Mouse (Mus musculus) midbrain, embryonic 14.5 days (tissue): Measurements from ENCODE around the gene Atxn1. TPM values are rescaled to one million over a fixed set of nuclear protein-coding genes. Genes with fewer than 3 reads are reported as not detected.

Experiments
- ATAC-seq: fragments of 200-750 bp; cut with Nextera tagmentation; 2 replicates; pipeline ENCODE4 v1.8.0; 2017; ENCODE audit warnings: moderate number of reproducible peaks, moderate library complexity; ENCODE audit not compliant: low FRiP score, low TSS enrichment
- DNase-seq: peaks from one replicate; pipeline ENCODE4 v3.0.0-alpha.2; 2015
- H3K27ac ChIP-seq: fragments of 300-500 bp; sonication (generic); replicated peaks from 2 replicates; pipeline ENCODE4 v1.5.1; 2014; ENCODE audit warnings: mild to moderate bottlenecking, low read depth, low read length, moderate library complexity
- H3K27me3 ChIP-seq: fragments of 300-500 bp; sonication (generic); 2 replicates; pipeline ENCODE4 v1.6.1; 2014; ENCODE audit warnings: low read length, control low read depth, mixed read lengths; ENCODE audit not compliant: control insufficient read depth, insufficient read depth
- H3K36me3 ChIP-seq: fragments of 300-500 bp; sonication (generic); 2 replicates; pipeline ENCODE4 v1.6.1; 2014; ENCODE audit warnings: low read length, control low read depth; ENCODE audit not compliant: control insufficient read depth, insufficient read depth
- H3K4me1 ChIP-seq: fragments of 300-500 bp; sonication (generic); 2 replicates; pipeline ENCODE4 v1.6.1; 2014; ENCODE audit warnings: mild to moderate bottlenecking, antibody characterized with exemption, low read length, control low read depth; ENCODE audit not compliant: control insufficient read depth, insufficient read depth
- H3K4me2 ChIP-seq: fragments of 300-500 bp; sonication (generic); 2 replicates; pipeline ENCODE4 v1.6.1; 2014; ENCODE audit warnings: mild to moderate bottlenecking, low read length, moderate library complexity
- H3K4me3 ChIP-seq: fragments of 300-500 bp; sonication (generic); replicated peaks from 2 replicates; pipeline ENCODE4 v1.5.1; 2014; ENCODE audit warnings: low read depth, low read length
- H3K9ac ChIP-seq: fragments of 300-500 bp; sonication (generic); replicated peaks from 2 replicates; pipeline ENCODE4 v1.6.1; 2014; ENCODE audit warnings: mild to moderate bottlenecking, low read length, moderate library complexity
- H3K9me3 ChIP-seq: fragments of 300-500 bp; sonication (generic); 2 replicates; pipeline ENCODE4 v1.6.1; 2016; ENCODE audit warnings: low read length, control low read depth, mixed read lengths; ENCODE audit not compliant: control insufficient read depth
- WGBS: fragments of 180-500 bp; shearing (Covaris S2); extraction: QIAGEN DNeasy Blood & Tissue Kit; methylation state at CpG from one replicate; pipeline ENCODE4 v1.1.7; 2014; 5-methylcytosine and 5-hydroxymethylcytosine counted together
- polyA plus RNA-seq: library from polyadenylated mRNA; unstranded; fragments of >200 nt; fragmentation: Nextera tagmentation; extraction: Ambion mirVana; gene quantifications from 2 replicates; pipeline ENCODE4 v1.2.1, GENCODE M21; 2014

Atxn1 gene
- polyA plus RNA-seq, 1 experiment from 2014 or later, result 7.3 TPM

DNA sequence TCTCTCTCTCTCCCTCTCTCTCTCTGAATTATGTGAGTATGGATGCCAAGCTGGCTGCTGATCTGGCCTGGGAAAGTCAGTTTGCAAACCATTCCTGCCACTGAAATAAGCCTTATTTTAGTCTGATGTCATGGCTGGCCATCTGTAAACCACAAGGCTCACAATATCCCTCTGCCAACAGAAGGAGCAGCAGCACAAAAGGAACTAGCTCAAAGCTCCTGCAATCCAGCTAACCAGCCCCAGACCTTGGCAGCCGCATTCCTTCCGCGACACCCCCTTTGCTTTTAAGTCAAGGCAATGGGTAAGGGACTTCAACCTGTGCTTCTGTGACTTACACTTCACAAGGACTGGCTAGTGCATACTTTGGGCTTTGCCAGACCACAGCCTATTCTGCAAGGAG, 48.9 kb downstream of the Atxn1 start:
- DNase-seq, result no peak
- no peak overlapping the region for H3K4me3 ChIP-seq
- H3K4me1 ChIP-seq, result no peaks in the 10 kb centered on the region
- H3K36me3 ChIP-seq, result no peaks in the 10 kb centered on the region
- WGBS, result 97% methylated on average over 3 of the region's 3 CpGs
- H3K9ac ChIP-seq, result no peak overlapping the region
- H3K4me2 ChIP-seq, result no peak overlapping the region
- no peaks in the 10 kb centered on the region for H3K9me3 ChIP-seq
- no peaks in the 10 kb centered on the region for H3K27me3 ChIP-seq
- ATAC-seq, result no peak
- no peak overlapping the region for H3K27ac ChIP-seq

DNA sequence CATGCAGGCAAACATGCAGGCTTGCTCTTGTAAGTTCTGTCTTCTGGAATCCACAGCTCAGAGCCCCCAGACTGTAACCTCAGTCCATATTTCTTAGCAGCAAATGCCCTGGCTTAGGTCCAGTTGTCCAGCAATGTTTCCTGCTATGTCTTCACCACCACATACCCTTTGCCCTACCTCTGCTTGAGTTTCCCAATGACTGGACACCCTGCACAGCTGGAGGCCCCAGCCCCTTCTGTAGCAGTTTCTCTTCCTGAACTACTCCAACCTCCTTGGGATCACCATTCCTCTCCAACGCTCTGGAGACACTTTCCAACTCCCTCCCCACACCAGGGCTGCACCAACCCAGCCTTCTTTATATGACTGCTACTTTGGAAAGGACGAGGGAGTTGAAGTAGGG, 49.8 kb downstream of the Atxn1 start:
- H3K4me1 ChIP-seq, result no peaks in the 10 kb centered on the region

DNA sequence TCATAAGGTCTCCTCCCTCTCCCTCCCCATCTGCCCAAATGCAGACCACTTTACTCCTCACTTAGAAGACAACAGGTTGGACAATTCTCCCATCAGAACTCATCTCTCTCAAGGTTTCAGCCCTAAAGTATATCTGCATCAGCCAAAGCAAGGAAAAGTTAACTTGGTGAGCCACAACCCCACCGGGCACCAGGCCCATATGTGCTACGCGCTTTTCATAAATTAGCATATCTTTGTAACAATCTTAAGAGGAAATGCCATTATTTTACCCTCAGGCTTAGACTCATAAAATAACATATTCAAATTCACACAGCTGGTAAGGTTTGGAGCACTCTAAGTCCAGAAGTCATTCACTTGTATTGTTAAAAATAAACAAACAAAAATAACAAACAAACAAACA, 50.7 kb downstream of the Atxn1 start:
- 73% methylated on average over 3 of the region's 3 CpGs for WGBS
- Histone ChIP-seq H3K9ac (no peak overlapping the region), H3K27me3 (no peaks in the 10 kb centered on the region), H3K4me1 (no peaks in the 10 kb centered on the region), H3K4me2 (no peak overlapping the region), H3K4me3 (no peak overlapping the region), H3K9me3 (no peaks in the 10 kb centered on the region), H3K27ac (no peak overlapping the region), H3K36me3 (no peaks in the 10 kb centered on the region)
- no peak for ATAC-seq
- no peak for DNase-seq

More for the DNA sequence above, 49.8 kb downstream of the Atxn1 start:
- 78% methylated on average over 2 of the region's 2 CpGs for WGBS
- DNase-seq, result no peak
- no peaks in the 10 kb centered on the region for H3K27me3 ChIP-seq
- no peak overlapping the region for H3K27ac ChIP-seq
- H3K9me3 ChIP-seq, result no peaks in the 10 kb centered on the region
- H3K36me3 ChIP-seq, result no peaks in the 10 kb centered on the region
- H3K4me2 ChIP-seq, result no peak overlapping the region
- H3K4me3 ChIP-seq, result no peak overlapping the region
- H3K9ac ChIP-seq, result no peak overlapping the region
- no peak for ATAC-seq

DNA sequence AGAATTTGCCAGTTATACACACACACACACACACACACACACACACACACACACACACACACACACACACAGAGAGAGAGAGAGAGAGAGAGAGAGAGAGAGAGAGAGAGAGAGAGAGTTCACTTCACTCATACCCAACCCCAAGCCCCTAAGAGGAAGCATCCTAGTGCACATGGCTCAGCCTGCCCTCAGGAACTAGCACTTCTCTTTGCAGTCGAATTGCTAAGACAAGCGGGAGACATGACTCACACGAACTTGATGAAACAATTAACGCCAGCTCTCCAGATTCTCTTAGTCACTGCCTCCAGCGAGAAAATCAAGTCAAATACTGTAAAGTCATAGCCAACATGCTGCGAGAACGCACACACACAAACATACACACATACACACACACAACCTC, 53.0 kb downstream of the Atxn1 start:
- no peaks in the 10 kb centered on the region for H3K9me3 ChIP-seq
- H3K27ac ChIP-seq, result no peak overlapping the region
- no peak overlapping the region for H3K4me3 ChIP-seq
- H3K27me3 ChIP-seq, result no peaks in the 10 kb centered on the region
- H3K4me1 ChIP-seq, result peaks cover 3% of the 10 kb centered on the region; the same call in 1 of the 2 replicates
- H3K36me3 ChIP-seq, result no peaks in the 10 kb centered on the region
- no peak overlapping the region for H3K4me2 ChIP-seq
- ATAC-seq (no peak), DNase-seq (no peak)
- no peak overlapping the region for H3K9ac ChIP-seq
- WGBS, result 81% methylated on average over 7 of the region's 7 CpGs

DNA sequence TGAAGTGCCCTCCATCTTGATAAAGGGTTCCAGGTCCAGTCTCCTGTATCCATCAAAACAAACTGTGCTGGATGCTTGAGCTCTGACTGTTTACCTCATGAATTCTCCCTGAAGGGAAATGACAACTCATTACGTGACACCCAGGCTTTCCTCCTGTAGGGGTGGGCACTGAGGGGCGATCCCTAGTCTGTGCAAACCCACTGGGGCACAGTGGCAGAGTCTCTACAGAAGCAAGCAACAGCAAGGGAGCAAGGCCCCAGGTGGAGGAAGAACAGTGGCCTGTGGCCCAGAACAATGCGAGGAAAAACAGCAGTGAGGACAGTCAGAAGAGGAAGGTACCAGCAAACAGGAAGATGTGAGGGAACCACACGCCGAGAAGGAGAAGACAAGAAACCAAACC, 53.7 kb downstream of the Atxn1 start:
- Histone ChIP-seq H3K27me3 (no peaks in the 10 kb centered on the region), H3K4me2 (no peak overlapping the region), H3K9me3 (no peaks in the 10 kb centered on the region), H3K9ac (no peak overlapping the region), H3K27ac (no peak overlapping the region), H3K36me3 (no peaks in the 10 kb centered on the region), H3K4me3 (no peak overlapping the region), H3K4me1 (peaks cover 7% of the 10 kb centered on the region; the same call in 1 of the 2 replicates)
- ATAC-seq (no peak), DNase-seq (no peak)
- WGBS, result 91% methylated on average over 5 of the region's 5 CpGs

DNA sequence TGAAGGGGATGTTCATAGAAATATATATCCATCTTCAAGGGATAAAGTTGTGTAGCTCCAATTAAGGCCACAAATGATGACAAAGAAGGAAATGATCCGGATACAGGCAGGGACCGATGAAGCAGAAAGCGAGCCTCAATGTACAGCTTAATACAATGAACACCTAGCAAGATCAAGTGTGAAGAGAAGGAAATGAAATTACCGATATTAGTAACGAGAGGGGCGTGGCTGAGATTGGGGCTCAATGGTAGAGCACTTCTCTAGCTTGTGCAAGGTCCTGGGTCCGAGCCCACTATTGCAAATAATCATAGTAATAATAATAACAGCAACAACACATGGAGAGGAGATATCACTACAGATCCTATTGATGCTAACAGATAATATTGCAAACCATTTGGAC, 54.5 kb downstream of the Atxn1 start:
- Histone ChIP-seq H3K9ac (no peak overlapping the region), H3K4me2 (no peak overlapping the region), H3K36me3 (no peaks in the 10 kb centered on the region), H3K9me3 (no peaks in the 10 kb centered on the region), H3K27me3 (no peaks in the 10 kb centered on the region), H3K4me1 (peaks cover 7% of the 10 kb centered on the region; the same call in 1 of the 2 replicates), H3K4me3 (no peak overlapping the region), H3K27ac (no peak overlapping the region)
- DNase-seq, result no peak
- 92% methylated on average over 7 of the region's 7 CpGs for WGBS
- no peak for ATAC-seq

DNA sequence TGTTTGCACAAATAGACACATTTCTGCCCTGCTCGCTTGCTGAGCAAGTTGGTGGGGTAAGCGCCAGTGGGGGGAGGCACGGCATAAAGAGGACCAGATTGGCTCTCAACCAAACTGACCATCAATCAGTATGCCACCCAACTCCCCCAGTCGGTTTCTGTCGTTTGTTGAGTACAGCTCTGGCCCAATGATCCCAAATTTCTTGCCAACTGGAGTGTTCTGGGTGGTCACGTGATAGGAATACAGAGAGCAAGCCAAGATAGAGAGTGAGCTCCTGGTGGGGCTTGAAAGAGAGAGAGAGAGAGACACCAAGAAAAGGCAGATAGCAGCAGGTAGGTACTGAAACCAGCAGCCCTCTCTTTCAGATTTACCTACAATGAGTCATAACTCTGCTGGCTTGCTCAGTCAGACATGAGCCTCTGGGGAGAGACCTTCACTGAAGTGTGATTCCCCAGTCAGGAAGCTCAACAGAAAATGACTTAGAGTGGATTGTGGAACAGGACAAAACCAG, 57.6 kb downstream of the Atxn1 start:
- no peak for ATAC-seq

DNA sequence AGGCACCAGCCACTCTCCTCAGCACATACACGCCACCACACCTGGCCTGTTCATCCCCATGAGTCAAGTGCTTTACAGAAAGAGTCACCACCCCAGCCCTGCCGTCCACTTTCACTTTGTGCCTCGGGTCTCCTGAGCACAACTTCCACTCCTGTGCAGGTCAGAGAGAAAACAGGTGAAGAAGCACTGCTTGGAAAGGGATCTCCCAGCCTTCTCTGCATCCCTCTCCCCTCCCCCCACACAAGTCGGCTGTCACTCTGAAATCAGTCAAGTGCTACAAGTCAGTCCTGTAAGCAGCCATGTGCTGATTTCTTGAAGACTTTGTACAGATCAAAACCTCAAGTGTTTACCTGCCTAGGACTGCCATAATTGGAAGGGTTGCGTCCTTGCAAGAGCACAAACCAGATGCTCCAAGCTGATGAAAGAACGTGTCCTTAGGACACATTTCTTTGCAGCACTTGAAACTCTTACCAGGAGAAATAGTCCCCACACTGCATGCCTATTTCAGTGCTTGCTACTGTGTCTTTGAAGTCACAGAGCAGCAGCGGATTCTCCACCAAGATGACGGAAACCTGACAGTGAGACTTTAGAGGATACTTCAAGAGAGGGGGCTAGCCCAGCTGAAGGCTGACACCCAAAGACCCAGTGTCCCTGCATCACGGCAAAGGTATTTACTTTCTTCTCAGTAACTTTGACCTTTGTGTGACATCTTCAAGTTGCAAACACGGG, 58.2 kb downstream of the Atxn1 start:
- H3K4me3 ChIP-seq, result no peak overlapping the region
- no peak overlapping the region for H3K9ac ChIP-seq
- no peak for DNase-seq
- ATAC-seq, result no peak
- no peak overlapping the region for H3K4me2 ChIP-seq
- 62% methylated on average over 10 of the region's 10 CpGs for WGBS
- no peaks in the 10 kb centered on the region for H3K27me3 ChIP-seq
- H3K9me3 ChIP-seq, result no peaks in the 10 kb centered on the region
- H3K36me3 ChIP-seq, result no peaks in the 10 kb centered on the region
- H3K4me1 ChIP-seq, result peaks cover 7% of the 10 kb centered on the region; the same call in 1 of the 2 replicates
- H3K27ac ChIP-seq, result no peak overlapping the region

More for the DNA sequence above, 57.6 kb downstream of the Atxn1 start:
- Histone ChIP-seq H3K4me2 (no peak overlapping the region), H3K9ac (no peak overlapping the region), H3K4me1 (peaks cover 7% of the 10 kb centered on the region; the same call in 1 of the 2 replicates), H3K4me3 (no peak overlapping the region), H3K36me3 (no peaks in the 10 kb centered on the region), H3K9me3 (no peaks in the 10 kb centered on the region), H3K27me3 (no peaks in the 10 kb centered on the region), H3K27ac (no peak overlapping the region)
- peak; percentile 32 for DNase-seq
- WGBS, result 83% methylated on average over 6 of the region's 6 CpGs

DNA sequence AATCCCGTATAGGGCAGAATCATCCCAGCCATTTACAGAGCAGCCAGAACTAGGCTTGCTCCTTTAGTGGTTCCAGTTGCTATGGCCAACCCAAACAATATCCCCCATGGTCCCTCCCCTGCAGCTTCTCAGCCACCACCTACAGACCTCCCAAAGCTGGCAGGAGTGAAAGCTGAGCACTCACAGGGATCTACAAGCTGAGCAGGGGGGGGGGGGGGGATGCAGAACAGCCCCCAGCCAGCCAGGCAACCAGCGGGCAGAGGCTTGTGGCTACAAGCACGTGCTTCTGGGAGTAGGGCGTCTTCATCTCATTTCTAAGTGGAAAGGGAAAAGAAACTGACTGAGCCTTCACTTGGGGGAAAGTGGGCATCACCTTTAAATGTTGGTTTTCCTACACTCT, 59.9 kb downstream of the Atxn1 start:
- DNase-seq (no peak), ATAC-seq (no peak)
- no peak overlapping the region for H3K27ac ChIP-seq
- H3K36me3 ChIP-seq, result no peaks in the 10 kb centered on the region
- WGBS, result 39% methylated on average over 4 of the region's 4 CpGs
- no peaks in the 10 kb centered on the region for H3K27me3 ChIP-seq
- no peak overlapping the region for H3K4me2 ChIP-seq
- H3K9me3 ChIP-seq, result no peaks in the 10 kb centered on the region
- no peak overlapping the region for H3K9ac ChIP-seq
- no peak overlapping the region for H3K4me3 ChIP-seq
- peaks cover 7% of the 10 kb centered on the region; the same call in 1 of the 2 replicates for H3K4me1 ChIP-seq
